Mouse (Mus musculus) forebrain, embryonic 15.5 days (tissue): ENCODE measurements at regions not wholly inside any gene's neighbourhood (a gene's known extent, or its start where the extent isn't known, plus 50 kb on each side); places are given as distances from the start of the nearest gene placed in this dataset.

Experiments
- ATAC-seq: fragments of 200-750 bp; cut with Nextera tagmentation; replicated peaks from 2 replicates; pipeline ENCODE4 v1.8.0; 2017; ENCODE audit warnings: mild to moderate bottlenecking, moderate TSS enrichment, moderate library complexity
- H3K27ac ChIP-seq: fragments of 300-500 bp; sonication (generic); replicated peaks from 2 replicates; pipeline ENCODE4 v1.5.1; 2015; ENCODE audit warnings: mild to moderate bottlenecking, inconsistent platforms
- H3K27me3 ChIP-seq: fragments of 300-500 bp; sonication (generic); 2 replicates; pipeline ENCODE4 v1.6.1; 2015; ENCODE audit warnings: inconsistent platforms
- H3K36me3 ChIP-seq: fragments of 300-500 bp; sonication (generic); 2 replicates; pipeline ENCODE4 v1.6.1; 2015; ENCODE audit warnings: mild to moderate bottlenecking, inconsistent platforms
- H3K4me1 ChIP-seq: fragments of 300-500 bp; sonication (generic); 2 replicates; pipeline ENCODE4 v1.6.1; 2015; ENCODE audit warnings: inconsistent platforms
- H3K4me2 ChIP-seq: fragments of 300-500 bp; sonication (generic); replicated peaks from 2 replicates; pipeline ENCODE4 v1.6.1; 2015; ENCODE audit warnings: mild to moderate bottlenecking, inconsistent platforms
- H3K4me3 ChIP-seq: fragments of 300-500 bp; sonication (generic); 2 replicates; pipeline ENCODE4 v1.5.1; 2015; ENCODE audit warnings: mild to moderate bottlenecking, inconsistent platforms
- H3K9ac ChIP-seq: fragments of 300-500 bp; sonication (generic); replicated peaks from 2 replicates; pipeline ENCODE4 v1.6.1; 2015; ENCODE audit warnings: mild to moderate bottlenecking, inconsistent platforms
- H3K9me3 ChIP-seq: fragments of 300-500 bp; sonication (generic); 2 replicates; pipeline ENCODE4 v1.6.1; 2016; ENCODE audit warnings: inconsistent platforms
- WGBS: fragments of 180-500 bp; shearing (Covaris S2); methylation state at CpG from one replicate; pipeline ENCODE4 v1.1.7; 2015; ENCODE audit warnings: mixed read lengths; 5-methylcytosine and 5-hydroxymethylcytosine counted together

- 34% methylated on average over 2 of the region's 2 CpGs for WGBS
- Histone ChIP-seq H3K27me3 (no peaks in the 10 kb centered on the region), H3K9me3 (no peaks in the 10 kb centered on the region), H3K36me3 (no peaks in the 10 kb centered on the region), H3K4me1 (no peaks in the 10 kb centered on the region), H3K27ac (no peak overlapping the region), H3K9ac (no peak overlapping the region), H3K4me2 (no peak overlapping the region), H3K4me3 (no peak overlapping the region)
- ATAC-seq, result no peak
These were observed 53.6 kb upstream of the Slc25a13 start for GRCm38 (mm10) chr6:6270545-6270944.
